Mouse (Mus musculus) cortical plate, adult 2 months (tissue): Measurements from ENCODE around the gene Scn5a.

Experiments
- CTCF ChIP-seq: fragments of 200-500 bp; IDR thresholded peaks from 2 replicates; pipeline ENCODE4 v1.5.1; 2011; ENCODE audit warnings: mild to moderate bottlenecking, control low read depth, low read length; ENCODE audit not compliant: insufficient read depth; ENCODE audit errors: extremely low read depth
- POLR2A ChIP-seq: fragments of 200-500 bp; IDR thresholded peaks from 2 replicates; pipeline ENCODE4 v1.6.1; 2011; ENCODE audit warnings: mild to moderate bottlenecking, low read length, control low read depth; ENCODE audit not compliant: insufficient read depth; ENCODE audit errors: extremely low read depth

GRCm38 (mm10) chr9:119614798-119615197 is 36.0 kb upstream of the Scn5a start:
- TF ChIP-seq POLR2A (no peak), CTCF (no peak)
